Mouse (Mus musculus) cerebellum, adult 11 months (tissue): ENCODE measurements around the gene Stx1a.
"Not testable (repeated sequence)": the region's sequence is repeated elsewhere in the genome, so short reads cannot be mapped to it uniquely, and the experiment has no call there.

Experiments
- DNase-seq: peaks from one replicate; pipeline ENCODE4 v3.0.0; 2022

Gene Stx1a

DNA sequence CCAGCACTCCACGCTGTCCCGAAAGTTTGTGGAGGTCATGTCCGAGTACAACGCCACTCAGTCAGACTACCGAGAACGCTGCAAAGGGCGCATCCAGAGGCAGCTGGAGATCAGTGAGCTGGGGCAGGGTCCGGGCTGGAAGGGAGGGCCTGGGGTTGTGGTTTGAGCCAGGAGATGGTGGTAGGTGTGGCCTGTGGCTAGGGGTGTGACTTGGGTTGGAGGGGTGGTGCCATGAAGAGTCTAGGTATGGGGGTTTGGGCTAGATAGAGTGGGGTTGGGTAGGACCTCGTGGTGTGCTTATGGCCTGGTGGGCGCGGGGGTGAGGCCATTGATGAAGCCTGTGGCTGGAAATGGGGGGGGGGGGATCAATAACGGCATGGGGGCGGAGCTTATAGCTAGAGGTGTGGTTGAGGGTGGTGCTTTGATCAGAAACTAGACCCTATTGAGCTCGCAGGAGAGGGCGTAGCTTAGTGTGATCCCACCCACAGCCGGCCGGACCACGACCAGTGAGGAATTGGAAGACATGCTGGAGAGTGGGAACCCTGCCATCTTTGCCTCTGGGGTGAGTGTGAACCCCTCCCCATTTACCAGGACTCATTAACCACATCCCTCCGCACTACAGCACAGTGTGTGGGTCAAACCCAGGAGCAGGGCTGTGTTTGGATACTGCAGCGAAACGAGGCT lies 19.0 kb downstream of the Stx1a start:
- no peak for DNase-seq

DNA sequence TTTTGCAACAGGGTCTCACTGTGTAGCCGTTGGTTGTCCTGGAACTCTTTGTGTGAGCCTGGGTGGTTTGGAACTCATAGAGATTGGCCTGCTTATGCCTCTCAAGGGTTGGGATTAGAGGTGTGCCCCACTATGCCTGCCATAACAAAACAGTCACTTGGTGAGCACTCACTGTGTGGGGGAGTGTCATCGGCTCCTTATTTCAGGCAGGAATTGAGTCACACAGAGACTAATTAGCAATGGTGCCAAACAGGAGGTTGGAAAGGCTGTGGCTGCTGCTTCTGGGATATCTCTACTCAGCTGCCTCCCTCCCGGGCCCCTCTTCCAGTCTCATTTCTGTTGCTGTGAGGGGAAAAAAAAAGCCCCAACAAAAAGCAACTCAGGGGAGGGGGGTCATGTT lies 21.3 kb downstream of the Stx1a start:
- no peak for DNase-seq

DNA sequence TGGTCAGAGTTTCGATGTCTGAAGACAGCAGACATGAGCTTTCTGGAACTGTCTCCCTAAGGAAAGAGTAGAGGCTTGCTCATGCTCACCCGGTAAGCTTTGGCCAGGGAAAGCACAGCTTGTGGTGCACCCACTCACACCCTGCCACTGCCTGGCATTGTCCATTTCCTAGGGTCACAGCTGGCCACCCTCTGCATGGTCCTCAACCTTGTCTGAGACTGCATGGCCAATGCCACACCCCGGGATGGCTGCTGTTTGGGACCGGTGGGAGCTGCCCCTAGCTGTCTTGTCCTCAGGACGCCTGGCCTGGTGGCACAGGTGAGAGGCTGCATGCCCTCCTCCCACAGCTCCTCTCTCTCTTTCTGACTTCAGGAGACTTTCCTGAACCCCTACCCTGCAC lies 25.3 kb downstream of the Stx1a start:
- no peak for DNase-seq

DNA sequence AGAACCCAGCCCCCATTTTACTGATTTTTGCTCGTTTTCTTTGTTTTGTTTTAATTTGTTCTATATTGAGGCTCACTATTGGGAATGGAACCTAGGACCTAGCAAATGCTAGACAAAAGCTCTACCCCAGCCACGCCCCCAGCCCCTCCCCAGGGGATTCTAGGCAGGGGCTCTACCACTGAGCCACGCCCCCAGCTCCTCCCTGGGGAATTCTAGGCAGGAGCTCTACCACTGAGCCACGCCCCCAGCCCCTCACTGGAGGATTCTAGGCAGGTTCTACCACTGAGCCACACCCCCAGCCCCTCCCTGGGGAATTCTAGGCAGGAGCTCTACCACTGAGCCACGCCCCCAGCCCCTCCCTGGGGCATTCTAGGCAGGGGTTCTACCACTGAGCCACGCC lies 26.0 kb downstream of the Stx1a start:
- DNase-seq: not testable (repeated sequence)

DNA sequence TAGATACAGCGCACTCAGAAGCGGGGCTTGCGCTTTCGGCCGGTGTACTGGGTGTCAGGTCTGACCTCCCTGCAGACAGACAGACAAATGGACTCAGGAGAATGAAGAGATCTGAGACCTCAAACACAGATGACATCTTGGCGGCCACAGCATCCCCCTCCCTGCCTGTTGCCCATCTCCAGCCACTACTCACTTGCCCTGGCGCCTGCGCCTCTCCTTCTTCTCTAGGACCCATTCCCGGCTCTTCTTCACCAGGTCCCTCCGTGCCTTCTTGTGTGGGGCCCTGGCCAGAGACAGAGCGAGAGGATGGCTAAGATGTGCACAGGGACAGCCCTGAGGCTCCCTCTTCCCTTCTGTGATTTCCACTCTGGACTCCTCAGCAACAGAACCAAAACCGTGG lies 30.1 kb downstream of the Stx1a start:
- no peak for DNase-seq

DNA sequence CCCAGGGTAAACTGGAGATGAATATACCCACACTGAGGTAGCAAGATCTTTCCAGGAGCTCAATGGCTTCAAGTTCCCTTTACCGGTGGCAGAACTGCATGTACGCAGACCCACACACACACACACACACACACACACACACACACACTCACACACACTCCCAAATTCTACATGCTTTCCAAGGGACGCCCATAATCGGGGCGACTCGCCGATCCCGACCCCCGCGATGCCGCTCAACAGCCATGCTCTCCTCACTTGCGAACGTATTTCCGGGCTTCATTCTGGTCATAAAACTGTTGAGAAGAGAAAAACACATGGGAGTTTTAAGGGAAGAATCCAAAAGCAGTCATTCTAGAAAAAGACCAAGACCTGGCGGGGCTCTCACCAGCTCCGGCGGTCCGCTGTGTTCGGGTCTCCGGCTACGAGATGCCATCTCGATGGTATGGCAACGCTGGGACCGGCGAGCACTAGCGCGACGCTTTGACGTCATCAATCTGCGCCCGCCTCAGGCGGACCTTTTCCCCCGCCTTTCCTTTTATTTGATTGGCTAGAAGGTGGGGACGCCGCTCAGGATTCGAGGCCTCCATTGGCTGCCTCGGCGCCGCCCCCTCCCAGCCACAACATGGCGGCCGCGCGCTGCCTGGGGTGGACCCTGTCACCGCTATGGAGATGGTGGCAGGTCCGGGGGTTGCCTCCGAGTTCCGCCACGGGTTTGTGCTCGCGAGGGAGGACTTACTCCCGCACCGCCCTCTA lies 40.5 kb downstream of the Stx1a start, which contains the start of gene Dnajc30:
Gene Dnajc30, plus strand, starts transcription at position 574 of the 753 bp plus-strand sequence.
- DNase-seq: peak; percentile 96

DNA sequence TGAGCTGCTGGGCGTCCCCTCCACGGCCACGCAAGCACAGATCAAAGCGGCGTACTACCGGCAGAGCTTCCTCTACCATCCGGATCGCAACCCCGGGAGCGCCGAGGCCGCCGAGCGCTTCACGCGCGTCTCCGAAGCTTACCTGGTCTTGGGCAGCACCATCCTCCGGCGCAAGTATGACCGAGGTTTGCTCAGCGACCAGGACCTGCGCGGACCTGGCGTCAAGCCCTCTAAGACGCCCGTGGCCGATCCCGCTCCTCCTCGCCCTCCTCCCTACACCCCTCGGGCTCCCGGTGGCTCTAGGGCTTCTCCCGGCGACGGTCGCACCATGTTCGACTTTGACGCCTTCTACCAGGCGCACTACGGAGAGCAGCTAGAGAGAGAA lies 41.1 kb downstream of the Stx1a start:
- DNase-seq: no peak

DNA sequence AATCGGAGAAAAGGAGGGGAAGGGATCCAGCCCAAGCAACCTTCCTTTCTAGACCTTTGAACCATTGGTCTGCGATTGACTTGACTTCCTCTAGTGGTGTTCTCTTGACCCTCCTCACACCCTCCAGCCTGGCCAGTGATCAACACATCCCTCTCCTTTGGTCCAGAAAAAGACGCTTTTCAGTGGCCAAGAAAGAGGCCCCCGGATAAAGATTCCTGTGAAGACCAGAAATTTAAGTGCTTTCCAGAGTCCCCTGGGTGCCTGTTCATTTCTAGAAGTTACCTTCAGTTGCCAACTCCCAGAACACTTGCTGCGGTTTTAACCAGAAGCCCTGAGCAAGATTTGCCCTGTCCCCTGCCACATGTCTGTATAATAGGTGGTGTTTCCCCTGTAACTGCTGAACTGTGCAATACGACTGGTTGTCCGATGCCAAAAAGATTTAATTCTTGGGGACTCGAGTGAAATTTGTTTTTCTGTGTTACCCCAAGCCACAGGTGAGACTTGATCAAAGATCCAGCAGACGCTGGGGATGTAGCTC lies 41.7 kb downstream of the Stx1a start, which contains the start of gene Bud23:
Gene Bud23, minus strand, starts transcription at position 51 of the 538 bp plus-strand sequence.
- DNase-seq: not testable (repeated sequence)

DNA sequence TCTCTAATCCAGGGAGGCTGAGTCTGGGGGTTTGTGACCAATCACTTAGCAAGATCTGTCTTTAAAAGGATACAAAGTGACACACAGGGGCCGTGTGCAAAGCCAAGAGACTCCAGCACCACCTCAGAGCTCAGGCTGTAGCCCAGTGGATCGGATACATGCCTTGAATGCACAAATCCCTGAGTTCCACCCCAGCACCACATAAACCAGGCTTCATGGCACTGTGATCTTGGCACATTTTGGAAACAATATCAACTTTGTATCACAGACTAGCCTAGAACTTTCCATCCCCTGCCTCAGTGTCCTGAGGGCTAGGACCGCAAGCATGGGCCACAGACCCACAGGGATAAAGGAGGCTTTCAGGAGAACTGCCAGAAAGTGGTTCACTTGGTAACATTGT lies 42.7 kb downstream of the Stx1a start:
- no peak for DNase-seq

DNA sequence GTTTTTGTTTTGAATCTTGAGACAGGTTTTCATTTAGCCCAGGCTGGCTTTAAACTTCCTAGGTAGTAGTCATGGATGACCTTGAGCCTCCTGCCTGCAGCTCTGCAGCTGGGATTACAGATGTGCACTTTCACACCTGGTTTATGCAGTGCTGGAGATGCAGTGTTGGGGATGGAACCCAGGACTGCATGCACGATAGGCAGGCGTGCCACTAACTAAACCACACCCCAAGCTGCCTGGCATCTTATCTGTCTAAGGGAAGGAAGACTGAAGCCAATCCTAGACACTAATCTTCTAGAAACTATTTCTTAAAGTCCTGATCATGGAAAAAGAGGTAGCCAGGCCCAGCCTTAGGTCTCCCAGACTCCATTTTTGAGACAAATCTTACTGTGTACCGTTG lies 47.2 kb downstream of the Stx1a start:
- DNase-seq: no peak

DNA sequence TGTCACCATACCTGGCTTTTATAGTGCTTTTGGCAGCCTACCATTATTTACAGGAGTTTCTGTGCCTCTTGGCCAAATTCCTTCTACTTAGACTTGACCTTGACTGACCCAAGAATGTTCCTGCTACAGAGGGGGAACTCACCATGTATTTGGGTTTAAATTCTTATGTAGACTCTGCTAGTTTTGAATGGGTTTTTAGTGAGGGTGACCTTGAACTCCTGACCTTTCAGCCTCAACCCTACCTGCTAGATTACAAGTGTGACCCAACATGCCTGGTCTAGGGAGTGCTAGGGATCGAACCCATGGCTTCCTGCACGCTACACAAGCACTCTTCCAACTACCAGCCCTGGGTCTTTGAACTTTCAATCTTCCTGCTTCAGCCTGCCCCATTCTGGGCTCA lies 48.8 kb downstream of the Stx1a start:
- DNase-seq: no peak

DNA sequence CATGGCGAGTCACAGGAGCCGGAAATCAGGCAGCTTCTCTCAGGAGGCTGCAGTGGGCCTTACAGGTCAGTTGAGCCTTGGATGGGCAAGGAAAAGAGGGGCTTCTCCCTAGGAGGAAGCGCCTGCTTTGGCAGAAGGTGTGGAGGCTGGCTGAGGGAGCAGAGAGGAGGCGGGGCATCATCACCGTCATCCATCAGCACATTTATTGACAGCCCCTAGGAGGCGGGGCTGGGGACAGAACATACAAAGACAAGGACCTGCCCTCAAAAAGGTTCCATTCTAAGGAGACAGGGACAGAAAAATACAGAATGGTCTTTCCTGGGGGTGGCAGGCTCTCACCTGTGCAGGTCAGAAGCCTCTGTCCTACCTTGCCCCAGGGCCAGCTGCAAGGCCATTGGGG lies 49.4 kb downstream of the Stx1a start:
- no peak for DNase-seq

DNA sequence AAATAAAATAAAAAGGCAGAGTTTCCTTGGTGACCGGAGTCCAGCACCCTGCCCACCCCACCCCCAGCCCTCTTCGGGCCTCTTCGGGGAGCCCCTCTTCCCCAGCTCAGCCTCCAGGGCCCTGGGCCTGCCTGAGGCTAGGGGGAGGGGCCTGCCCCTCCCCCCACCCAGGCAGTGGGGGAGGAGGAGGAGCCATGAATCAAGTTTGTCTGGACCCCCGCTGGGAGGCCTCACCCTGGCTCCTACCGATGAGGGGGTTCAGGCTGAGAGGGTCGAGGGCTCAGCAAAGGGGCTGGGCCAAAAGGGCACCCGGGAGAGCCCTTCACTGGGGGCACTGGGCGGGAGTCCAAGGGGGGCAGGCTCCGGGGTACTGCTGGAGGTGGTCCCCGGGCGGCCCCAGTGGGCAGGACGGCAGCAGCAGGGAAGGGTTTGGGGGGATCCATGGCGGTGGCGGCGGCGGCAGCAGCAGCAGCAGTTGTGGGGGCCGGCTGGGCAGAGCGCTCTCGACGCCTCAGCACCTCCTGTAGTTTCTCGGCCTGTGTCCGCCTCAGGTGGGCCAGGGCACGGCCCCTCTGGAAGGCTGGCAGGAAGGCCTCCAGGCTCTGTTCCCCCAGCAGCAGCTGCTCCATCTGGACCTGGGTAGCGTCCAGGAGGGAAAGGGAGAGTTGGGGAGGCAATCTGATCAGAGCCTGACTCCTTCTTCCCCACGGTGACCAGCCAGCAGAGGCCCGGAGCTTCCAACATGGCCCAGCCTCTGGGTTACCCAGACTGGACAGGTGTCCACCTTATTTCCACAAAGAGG lies 50.3 kb downstream of the Stx1a start:
- peak; percentile 12 for DNase-seq

DNA sequence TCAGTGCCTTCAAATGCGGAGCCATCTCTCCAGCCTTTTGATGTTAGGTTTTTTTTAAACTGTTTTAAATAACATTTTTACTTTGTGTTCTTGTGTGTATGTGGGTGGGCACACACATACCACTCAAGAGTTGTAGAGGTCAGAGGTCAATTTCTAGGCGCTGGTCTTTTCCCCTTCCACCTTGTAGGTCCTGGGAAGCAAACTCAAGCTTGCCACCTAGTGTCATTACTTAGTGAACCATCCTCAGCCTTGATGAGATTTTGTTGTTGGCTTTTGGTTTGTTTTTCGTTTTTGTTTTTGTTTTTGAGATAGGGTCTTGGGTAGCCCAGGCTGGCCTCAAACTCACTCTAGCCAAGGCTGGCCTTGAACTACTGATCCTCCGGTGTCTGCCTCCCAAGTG lies 52.4 kb downstream of the Stx1a start:
- DNase-seq: no peak

DNA sequence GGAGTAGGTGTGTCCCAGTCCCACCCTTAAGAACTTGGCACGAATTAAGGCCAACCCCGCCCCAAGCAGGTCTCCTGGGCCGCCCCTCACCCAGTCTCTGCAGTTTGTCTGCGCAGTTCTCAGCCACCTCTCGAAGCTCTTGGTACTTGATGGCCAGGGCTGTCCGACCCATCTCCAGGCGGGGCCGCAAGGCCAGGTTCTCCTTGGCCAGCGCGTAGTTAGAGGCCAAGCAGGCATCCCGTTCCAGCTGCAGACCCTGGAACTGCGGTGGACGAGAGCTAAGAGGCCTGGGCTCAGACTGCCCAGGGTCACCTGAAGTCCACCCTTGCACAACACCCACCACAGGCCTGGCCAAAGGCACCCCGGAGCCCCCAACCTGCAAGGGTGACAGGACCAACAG lies 53.1 kb downstream of the Stx1a start:
- peak; percentile 12 for DNase-seq

DNA sequence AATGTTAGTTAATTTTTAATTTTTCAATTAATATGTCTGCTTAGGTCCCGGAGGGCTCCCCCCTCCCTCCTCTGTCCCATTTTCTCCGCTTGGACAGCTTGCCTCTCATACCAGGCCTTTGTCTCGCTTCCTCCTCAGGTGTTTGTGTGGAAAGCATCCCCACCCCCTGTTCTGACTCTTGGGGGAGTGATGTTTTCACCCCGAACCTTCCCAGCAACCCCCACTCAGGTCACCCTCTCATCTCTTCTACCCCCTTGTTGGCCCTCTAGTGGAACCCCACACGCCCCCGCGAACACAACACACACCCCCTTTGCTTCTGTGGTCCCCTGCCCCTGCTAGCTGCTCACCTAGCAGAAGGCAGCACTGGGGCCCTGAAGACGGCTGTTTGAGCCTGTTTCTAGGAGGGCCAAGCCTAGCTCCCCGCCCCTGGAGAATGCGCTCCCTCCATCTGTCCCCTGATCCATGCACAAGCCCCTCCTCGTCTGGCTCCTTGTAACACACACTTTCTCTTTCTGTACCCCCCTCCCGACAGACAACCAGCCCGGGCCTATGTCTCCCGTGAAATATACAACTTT lies 53.7 kb downstream of the Stx1a start:
- peak; percentile 26 for DNase-seq

DNA sequence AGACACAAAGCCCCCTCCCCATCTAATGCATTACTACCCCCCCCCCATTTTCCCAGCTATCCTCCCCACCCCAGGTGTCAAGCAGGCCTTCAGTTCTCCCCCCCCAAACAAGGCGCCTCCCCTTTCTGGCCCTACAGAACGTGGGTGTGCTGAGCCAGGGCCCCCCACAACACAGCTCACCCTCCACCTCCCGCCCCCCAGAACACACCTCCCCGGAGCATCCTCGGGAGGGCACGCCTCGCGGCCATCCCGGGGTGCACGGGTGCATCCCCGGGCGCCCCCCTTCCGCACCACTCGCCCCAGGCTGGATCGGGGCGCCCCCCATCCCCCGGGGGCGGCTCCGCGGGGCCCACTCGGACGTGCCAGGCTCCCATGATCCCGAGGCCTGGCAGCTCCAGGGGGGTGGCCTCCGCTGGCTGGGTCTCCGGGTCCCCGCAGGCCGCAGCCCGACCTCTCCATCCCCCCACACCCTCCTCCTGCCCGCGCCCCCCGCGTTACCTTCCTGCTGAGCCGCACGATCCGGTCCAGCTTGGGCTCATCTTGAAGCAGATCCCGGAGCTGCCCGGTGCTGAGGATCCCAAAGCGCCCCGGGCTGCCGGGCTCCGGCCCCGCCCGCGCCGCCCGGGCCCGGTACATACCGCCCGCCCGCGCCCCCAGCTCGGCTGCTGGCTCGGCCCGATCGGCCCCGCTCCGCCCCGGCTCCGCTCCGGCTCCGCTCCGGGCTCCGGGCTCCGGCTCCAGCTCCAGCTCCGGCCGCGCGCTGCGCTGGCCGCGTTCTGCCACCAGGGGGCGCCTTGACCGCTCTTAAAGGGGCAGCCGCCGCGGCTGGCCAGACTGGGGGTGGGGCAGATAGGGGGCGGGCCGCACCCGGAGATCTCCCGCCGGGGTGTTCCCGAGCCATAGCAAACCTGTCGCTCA lies 54.5 kb downstream of the Stx1a start, which contains the start of gene Vps37d:
Gene Vps37d, minus strand, starts transcription at position 703 of the 918 bp plus-strand sequence.
- peak; percentile 93 for DNase-seq

DNA sequence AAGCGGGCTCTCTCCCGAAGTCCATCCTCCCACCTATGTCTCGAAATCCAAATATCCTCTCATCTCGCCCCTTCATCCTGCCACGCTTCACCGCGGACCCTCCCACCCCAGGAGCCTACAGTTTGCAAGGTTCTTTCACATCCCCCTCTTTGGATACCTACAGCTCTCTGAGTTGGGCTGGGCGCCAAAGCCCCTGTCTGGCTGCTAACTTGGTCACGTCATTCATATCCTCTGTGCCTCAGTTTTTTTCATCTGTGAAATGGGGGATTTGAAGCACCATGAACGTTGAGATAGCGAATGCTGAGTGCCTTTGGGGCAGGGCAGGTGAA lies 55.2 kb downstream of the Stx1a start:
- no peak for DNase-seq

DNA sequence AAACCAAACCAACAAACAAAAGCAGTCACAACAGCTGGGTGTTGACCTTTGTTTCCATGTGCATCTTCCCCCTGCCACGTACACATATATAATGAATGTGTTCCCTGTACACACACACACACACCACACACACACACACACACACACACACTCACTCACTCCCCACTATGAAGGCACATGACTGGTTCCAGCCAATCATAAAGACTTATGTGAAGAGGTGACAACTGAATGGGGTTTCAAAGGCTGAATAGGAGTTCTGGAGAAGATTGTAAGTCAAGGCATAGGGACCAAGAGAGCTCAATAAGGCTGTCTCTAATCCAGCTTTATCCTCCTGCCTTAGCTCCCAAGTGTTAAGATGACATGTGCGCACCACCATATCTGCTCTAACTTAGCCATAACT lies 56.3 kb downstream of the Stx1a start:
- DNase-seq: no peak

DNA sequence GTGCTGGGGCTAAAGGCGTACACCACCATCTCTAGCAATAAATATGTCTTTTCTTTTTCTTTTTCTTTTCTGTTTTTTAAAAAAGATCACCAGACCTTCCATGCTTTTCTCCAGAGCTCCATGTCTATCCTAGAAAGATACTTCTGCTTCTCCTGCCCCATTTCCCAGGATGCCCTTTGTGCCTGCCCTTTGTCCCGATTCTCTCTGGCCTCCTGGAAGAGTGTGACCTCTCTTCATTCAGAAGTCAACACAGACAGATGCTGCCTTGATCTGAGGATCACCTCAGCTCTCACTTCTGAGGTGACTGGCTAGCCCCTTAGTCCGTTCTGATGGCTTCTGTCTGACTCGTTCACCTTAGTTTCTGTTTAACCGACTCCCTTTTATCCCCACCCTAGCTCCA lies 57.3 kb downstream of the Stx1a start:
- DNase-seq: no peak

DNA sequence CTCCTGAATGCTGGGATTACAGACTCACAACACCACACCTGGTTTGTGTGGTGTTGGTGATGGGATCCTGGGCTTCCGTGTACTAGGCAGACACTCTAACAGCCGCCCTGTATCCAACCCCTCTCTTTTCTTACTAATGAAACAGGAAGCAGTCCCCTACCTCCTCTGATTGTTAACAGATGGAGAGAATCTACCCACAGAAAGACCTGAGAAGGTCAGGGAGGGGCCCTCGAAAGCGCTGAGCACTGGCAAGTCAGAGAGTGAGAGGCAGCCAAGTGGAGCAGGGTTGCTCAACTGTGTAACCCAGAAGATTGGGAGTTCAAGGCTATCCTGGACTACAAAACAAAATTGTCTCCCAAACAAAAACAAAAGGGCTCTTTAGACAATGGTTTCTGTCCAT lies 63.6 kb downstream of the Stx1a start:
- DNase-seq: no peak

DNA sequence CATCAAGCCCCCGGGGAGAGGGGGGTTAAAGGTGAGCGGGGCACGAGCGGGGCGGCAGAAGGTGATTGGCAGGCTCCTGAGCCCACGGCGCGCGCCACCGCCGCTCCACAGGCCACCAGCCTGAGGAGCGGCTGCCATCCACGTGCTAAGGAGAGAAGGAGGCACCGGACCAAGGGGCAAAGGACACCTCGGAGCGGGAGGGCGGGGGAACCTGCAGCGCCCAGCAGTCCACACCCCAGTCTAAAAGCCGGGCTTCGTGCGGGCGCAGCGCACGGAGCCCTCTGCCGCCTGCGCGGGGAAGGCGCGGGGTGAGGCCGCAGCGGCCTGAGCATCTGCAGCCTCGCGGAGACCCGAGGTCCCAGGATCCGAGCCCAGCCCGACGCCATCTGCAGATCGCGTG lies 66.4 kb downstream of the Stx1a start, which contains the start of gene Mlxipl:
Gene Mlxipl, plus strand, starts transcription at position 238 of the 400 bp plus-strand sequence.
- DNase-seq: no peak
